Mouse (Mus musculus): ENCODE data around the gene Tmem198. TPM values are rescaled to one million over a fixed set of nuclear protein-coding genes. Genes with fewer than 3 reads are reported as not detected.
A peak's percentile ranks its signal among the peaks of the same experiment; 100 is the strongest.

The Tmem198 gene
- polyA plus RNA-seq, 1 experiment from 2014 or later: 8.9 TPM

GRCm38 (mm10) chr1:75458025-75458788, 21.1 kb upstream of the Tmem198 start:
- Histone ChIP-seq H3K36me3 (ENCODE audit: control insufficient read depth, insufficient read depth, low read length) (no peaks in the 10 kb centered on the region), H3K4me1 (replicated peaks; ENCODE audit: control insufficient read depth, insufficient read depth, low read length) (peaks cover 19% of the 10 kb centered on the region), H3K4me2 (ENCODE audit: low read depth, low read length, severe bottlenecking) (peak overlapping the region; percentile 60), H3K9ac (ENCODE audit: low read length) (peak overlapping the region; percentile 48), H3K27ac (ENCODE audit: low read depth, low read length) (peak overlapping the region; percentile 25; the same call in 1 of the 2 replicates), H3K4me3 (ENCODE audit: low read depth, low read length) (peak overlapping the region; percentile 25), H3K9me3 (ENCODE audit: control insufficient read depth, low read length) (no peaks in the 10 kb centered on the region), H3K27me3 (ENCODE audit: control insufficient read depth, insufficient read depth, low read length) (peaks cover 16% of the 10 kb centered on the region; the same call in 1 of the 2 replicates)
- WGBS: under 1% methylated on average over 39 of the region's 42 CpGs
- DNase-seq (ENCODE audit: low spot score) (peak; percentile 78), ATAC-seq (replicated peaks; ENCODE audit: low FRiP score) (peak; percentile 63)

GRCm38 (mm10) chr1:75458789-75459684, 20.3 kb upstream of the Tmem198 start:
- peaks cover 19% of the 10 kb centered on the region for H3K4me1 ChIP-seq (replicated peaks; ENCODE audit: control insufficient read depth, insufficient read depth, low read length)
- DNase-seq (ENCODE audit: low spot score): no peak
- H3K9ac ChIP-seq (ENCODE audit: low read length): peak overlapping the region; percentile 48
- peaks cover 16% of the 10 kb centered on the region; the same call in 1 of the 2 replicates for H3K27me3 ChIP-seq (ENCODE audit: control insufficient read depth, insufficient read depth, low read length)
- H3K27ac ChIP-seq (ENCODE audit: low read depth, low read length): no peak overlapping the region; the same call in 1 of the 2 replicates
- H3K9me3 ChIP-seq (ENCODE audit: control insufficient read depth, low read length): no peaks in the 10 kb centered on the region
- no peaks in the 10 kb centered on the region for H3K36me3 ChIP-seq (ENCODE audit: control insufficient read depth, insufficient read depth, low read length)
- ATAC-seq (replicated peaks; ENCODE audit: low FRiP score): no peak
- peak overlapping the region; percentile 25 for H3K4me3 ChIP-seq (ENCODE audit: low read depth, low read length)
- WGBS: 20% methylated on average over 23 of the region's 23 CpGs
- H3K4me2 ChIP-seq (ENCODE audit: low read depth, low read length, severe bottlenecking): peak overlapping the region; percentile 60

DNA sequence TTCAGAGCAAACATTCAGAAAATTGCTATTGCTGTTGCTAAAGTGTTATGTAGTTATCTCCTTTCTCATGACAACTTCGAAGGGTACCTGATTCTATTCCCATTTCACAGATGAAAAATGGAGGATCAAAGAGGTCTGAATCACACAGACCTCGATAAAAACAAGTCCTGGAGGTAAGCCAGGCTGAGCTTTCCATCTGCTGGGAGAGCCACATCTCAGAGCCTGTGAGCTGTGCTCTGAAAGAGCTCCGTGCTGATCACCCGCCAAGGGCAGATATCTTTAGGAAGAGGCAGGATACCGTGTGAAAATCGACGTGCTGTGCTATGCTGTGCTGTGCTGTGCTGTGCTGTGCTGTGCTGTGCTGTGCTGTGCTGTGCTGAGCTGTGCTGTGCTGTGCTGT, 19.0 kb upstream of the Tmem198 start:
- H3K27me3 ChIP-seq (ENCODE audit: control insufficient read depth, insufficient read depth, low read length): peaks cover 17% of the 10 kb centered on the region; the same call in 1 of the 2 replicates
- H3K4me1 ChIP-seq (replicated peaks; ENCODE audit: control insufficient read depth, insufficient read depth, low read length): peaks cover 19% of the 10 kb centered on the region
- ATAC-seq (replicated peaks; ENCODE audit: low FRiP score): no peak
- H3K4me2 ChIP-seq (ENCODE audit: low read depth, low read length, severe bottlenecking): no peak overlapping the region
- H3K27ac ChIP-seq (ENCODE audit: low read depth, low read length): no peak overlapping the region
- no peaks in the 10 kb centered on the region for H3K36me3 ChIP-seq (ENCODE audit: control insufficient read depth, insufficient read depth, low read length)
- no peak overlapping the region for H3K4me3 ChIP-seq (ENCODE audit: low read depth, low read length)
- DNase-seq (ENCODE audit: low spot score): no peak
- no peaks in the 10 kb centered on the region for H3K9me3 ChIP-seq (ENCODE audit: control insufficient read depth, low read length)
- no peak overlapping the region for H3K9ac ChIP-seq (ENCODE audit: low read length)
- WGBS: 84% methylated on average over 7 of the region's 7 CpGs

DNA sequence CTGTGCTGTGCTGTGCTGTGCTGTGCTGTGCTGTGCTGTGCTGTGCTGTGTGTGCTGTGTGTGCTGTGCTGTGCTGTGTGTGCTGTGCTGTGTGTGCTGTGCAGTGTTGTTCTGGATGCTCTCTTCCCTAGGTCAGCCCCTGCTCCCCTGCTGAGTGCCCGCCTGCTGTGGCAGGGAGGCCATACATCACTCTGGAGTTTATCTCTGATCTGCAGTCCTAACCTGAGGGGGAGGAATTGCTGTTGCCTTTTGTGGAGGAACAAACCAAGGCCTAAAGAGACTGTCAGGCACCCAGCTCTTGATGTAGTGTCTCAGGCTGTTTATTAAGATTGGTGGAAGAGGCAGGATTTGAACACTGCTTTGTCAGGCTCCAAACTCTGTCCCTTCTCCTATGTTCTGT, 16.7 kb upstream of the Tmem198 start:
- ATAC-seq (replicated peaks; ENCODE audit: low FRiP score): no peak
- WGBS: 21% methylated on average over 1 of the region's 1 CpGs
- no peaks in the 10 kb centered on the region for H3K9me3 ChIP-seq (ENCODE audit: control insufficient read depth, low read length)
- no peak overlapping the region for H3K4me2 ChIP-seq (ENCODE audit: low read depth, low read length, severe bottlenecking)
- H3K9ac ChIP-seq (ENCODE audit: low read length): no peak overlapping the region
- H3K4me1 ChIP-seq (replicated peaks; ENCODE audit: control insufficient read depth, insufficient read depth, low read length): peaks cover 9% of the 10 kb centered on the region
- H3K36me3 ChIP-seq (ENCODE audit: control insufficient read depth, insufficient read depth, low read length): no peaks in the 10 kb centered on the region
- no peak for DNase-seq (ENCODE audit: low spot score)
- H3K27ac ChIP-seq (ENCODE audit: low read depth, low read length): no peak overlapping the region
- no peak overlapping the region for H3K4me3 ChIP-seq (ENCODE audit: low read depth, low read length)
- peaks cover 10% of the 10 kb centered on the region; the same call in 1 of the 2 replicates for H3K27me3 ChIP-seq (ENCODE audit: control insufficient read depth, insufficient read depth, low read length)

DNA sequence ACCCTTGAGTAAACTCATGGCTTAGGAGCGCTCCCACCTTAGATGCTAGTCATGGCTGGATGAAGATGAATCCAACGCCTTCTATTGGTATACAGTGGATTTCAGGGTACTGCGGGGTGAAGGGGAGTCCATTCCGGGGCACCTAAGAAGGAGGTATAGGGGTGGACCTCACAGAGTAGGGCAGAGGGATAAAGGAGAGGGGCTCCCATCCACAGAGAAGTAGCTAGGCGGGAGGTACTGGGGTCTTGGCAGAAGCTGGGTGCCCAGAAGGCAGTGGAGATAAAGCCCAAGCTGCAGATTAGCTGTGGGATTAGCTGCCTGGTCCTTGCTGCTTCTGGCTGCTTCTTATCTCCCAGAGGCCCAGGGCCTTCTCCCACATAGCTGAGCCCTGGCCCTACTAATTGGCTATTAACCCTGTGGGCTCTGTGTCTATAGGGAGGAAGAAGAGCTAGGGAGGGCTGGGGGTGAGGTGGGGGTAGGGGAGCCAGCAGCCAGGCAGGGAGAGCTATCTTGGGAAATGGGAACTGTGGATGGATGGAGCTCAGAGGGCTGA, 15.6 kb upstream of the Tmem198 start:
- peaks cover 3% of the 10 kb centered on the region; the same call in 1 of the 2 replicates for H3K4me1 ChIP-seq (replicated peaks; ENCODE audit: control insufficient read depth, insufficient read depth, low read length)
- DNase-seq (ENCODE audit: low spot score) (peak; percentile 44), ATAC-seq (replicated peaks; ENCODE audit: low FRiP score) (no peak)
- H3K27me3 ChIP-seq (ENCODE audit: control insufficient read depth, insufficient read depth, low read length): peaks cover 8% of the 10 kb centered on the region; the same call in 1 of the 2 replicates
- 66% methylated on average over 5 of the region's 5 CpGs for WGBS
- H3K9me3 ChIP-seq (ENCODE audit: control insufficient read depth, low read length): no peaks in the 10 kb centered on the region
- H3K4me3 ChIP-seq (ENCODE audit: low read depth, low read length): no peak overlapping the region
- no peak overlapping the region for H3K27ac ChIP-seq (ENCODE audit: low read depth, low read length)
- peak overlapping the region; percentile 13; the same call in 1 of the 2 replicates for H3K9ac ChIP-seq (ENCODE audit: low read length)
- H3K36me3 ChIP-seq (ENCODE audit: control insufficient read depth, insufficient read depth, low read length): no peaks in the 10 kb centered on the region
- H3K4me2 ChIP-seq (ENCODE audit: low read depth, low read length, severe bottlenecking): no peak overlapping the region

GRCm38 (mm10) chr1:75467215-75467927, 12.0 kb upstream of the Tmem198 start:
- Histone ChIP-seq H3K4me3 (ENCODE audit: low read depth, low read length) (no peak overlapping the region), H3K4me2 (ENCODE audit: low read depth, low read length, severe bottlenecking) (no peak overlapping the region), H3K27me3 (ENCODE audit: control insufficient read depth, insufficient read depth, low read length) (peaks cover 2% of the 10 kb centered on the region; the same call in 1 of the 2 replicates), H3K9me3 (ENCODE audit: control insufficient read depth, low read length) (no peaks in the 10 kb centered on the region), H3K27ac (ENCODE audit: low read depth, low read length) (no peak overlapping the region), H3K4me1 (replicated peaks; ENCODE audit: control insufficient read depth, insufficient read depth, low read length) (peaks cover 3% of the 10 kb centered on the region; the same call in 1 of the 2 replicates), H3K36me3 (ENCODE audit: control insufficient read depth, insufficient read depth, low read length) (no peaks in the 10 kb centered on the region), H3K9ac (ENCODE audit: low read length) (no peak overlapping the region; the same call in 1 of the 2 replicates)
- WGBS: 7% methylated on average over 14 of the region's 14 CpGs
- ATAC-seq (replicated peaks; ENCODE audit: low FRiP score): peak; percentile 80
- peak; percentile 88 for DNase-seq (ENCODE audit: low spot score)

GRCm38 (mm10) chr1:75469287-75469825, 10.0 kb upstream of the Tmem198 start:
- H3K36me3 ChIP-seq (ENCODE audit: control insufficient read depth, insufficient read depth, low read length): no peaks in the 10 kb centered on the region; the same call in 1 of the 2 replicates
- DNase-seq (ENCODE audit: low spot score): peak; percentile 47
- H3K9ac ChIP-seq (ENCODE audit: low read length): no peak overlapping the region
- H3K9me3 ChIP-seq (ENCODE audit: control insufficient read depth, low read length): no peaks in the 10 kb centered on the region
- H3K4me2 ChIP-seq (ENCODE audit: low read depth, low read length, severe bottlenecking): no peak overlapping the region
- 85% methylated on average over 17 of the region's 17 CpGs for WGBS
- no peak overlapping the region for H3K4me3 ChIP-seq (ENCODE audit: low read depth, low read length)
- H3K4me1 ChIP-seq (replicated peaks; ENCODE audit: control insufficient read depth, insufficient read depth, low read length): peaks cover 3% of the 10 kb centered on the region; the same call in 1 of the 2 replicates
- ATAC-seq (replicated peaks; ENCODE audit: low FRiP score): no peak
- peaks cover 2% of the 10 kb centered on the region; the same call in 1 of the 2 replicates for H3K27me3 ChIP-seq (ENCODE audit: control insufficient read depth, insufficient read depth, low read length)
- no peak overlapping the region for H3K27ac ChIP-seq (ENCODE audit: low read depth, low read length)
